Comparison of ENCODE assay signal across 30 mouse cellular contexts in the genomic region with DNA sequence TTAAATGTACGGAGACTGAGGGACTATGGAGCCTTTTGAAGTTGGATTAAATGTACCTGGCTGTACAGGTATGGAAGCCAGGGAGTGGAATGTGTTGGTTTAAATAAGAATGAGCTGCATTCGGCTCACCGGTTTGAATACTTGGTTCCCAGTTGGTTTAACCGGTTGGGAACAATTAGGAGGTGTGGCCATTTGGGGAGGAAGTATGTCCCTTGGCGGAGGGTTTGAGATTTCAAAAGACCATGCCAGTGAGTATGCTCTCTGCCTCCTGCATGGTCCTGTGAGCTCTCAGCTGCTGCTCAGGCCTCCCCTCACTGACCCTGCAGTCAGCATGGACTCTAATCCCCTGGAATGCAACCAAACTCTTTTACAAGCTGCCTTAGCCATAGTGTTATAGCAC.
DNase-seq lines count a peak whose midpoint lies in the region; ATAC-seq lines count a peak whose summit lies in the region.
"Had no signal": no experiment of that assay in that cellular context is flagged by ENCODE, and none has a peak within 500 bp of the region (broad histone marks: within the 10 kb centered on the region; RNA-seq: fewer than 3 reads in every experiment).

No protein-coding gene starts in this region.

- DNase-seq in limb, embryonic 10.5 days (ENCODE audit: low spot score), result no peak
- peak; percentile 89 for DNase-seq in R1 (ENCODE audit: low read depth, low spot score)
- DNase-seq in forebrain, embryonic 10.5 days (ENCODE audit: extremely low spot score, low spot score), result no peak
- DNase-seq in cerebellum, postnatal 36 days, result no peak
- no peak for DNase-seq in kidney, postnatal 36 days
- DNase-seq: adrenal gland, postnatal 25 days; cerebellum, adult 2 months; cerebellum, postnatal 14 days; gastrocnemius, postnatal 25 days; heart, adult 18-20 months; heart, postnatal 4 days; kidney, adult 9 months; kidney, postnatal 10 days; layer of hippocampus, adult 9-11 months; lung, embryonic 14.5 days; lung, postnatal 14 days; retina, postnatal 1 day; right cerebral cortex, postnatal 14 days; thymus, adult 18-20 months; thymus, postnatal 36 days had no signal

- H3K27ac ChIP-seq in limb, embryonic 12.5 days, result no peak overlapping the region
- no peak overlapping the region for H3K27ac ChIP-seq in limb, embryonic 10.5 days
- no peak overlapping the region for H3K27ac ChIP-seq in limb, embryonic 13.5 days
- no peak overlapping the region for H3K27ac ChIP-seq in forebrain, embryonic 10.5 days
- H3K27ac ChIP-seq: forebrain, embryonic 15.5 days; hindbrain, embryonic 14.5 days; liver, embryonic 15.5 days; midbrain, embryonic 10.5 days; midbrain, embryonic 15.5 days; neural tube, embryonic 15.5 days had no signal

- H3K9me3 ChIP-seq in limb, embryonic 12.5 days, result no peaks in the 10 kb centered on the region
- H3K9me3 ChIP-seq in limb, embryonic 10.5 days (replicated peaks), result no peaks in the 10 kb centered on the region
- no peaks in the 10 kb centered on the region for H3K9me3 ChIP-seq in limb, embryonic 13.5 days
- H3K9me3 ChIP-seq in forebrain, embryonic 10.5 days, result no peaks in the 10 kb centered on the region
- H3K9me3 ChIP-seq: forebrain, embryonic 15.5 days; G1E; liver, embryonic 15.5 days; midbrain, embryonic 10.5 days; midbrain, embryonic 15.5 days; neural tube, embryonic 15.5 days had no signal

- no peak overlapping the region for H3K4me3 ChIP-seq in limb, embryonic 12.5 days (replicated peaks)
- H3K4me3 ChIP-seq in limb, embryonic 10.5 days, result no peak overlapping the region
- no peak overlapping the region for H3K4me3 ChIP-seq in limb, embryonic 13.5 days
- H3K4me3 ChIP-seq in forebrain, embryonic 10.5 days, result no peak overlapping the region
- H3K4me3 ChIP-seq: forebrain, embryonic 15.5 days; liver, embryonic 15.5 days; midbrain, embryonic 10.5 days; midbrain, embryonic 15.5 days; neural tube, embryonic 15.5 days had no signal

- H3K36me3 ChIP-seq in limb, embryonic 12.5 days, result no peaks in the 10 kb centered on the region
- no peaks in the 10 kb centered on the region for H3K36me3 ChIP-seq in limb, embryonic 10.5 days
- H3K36me3 ChIP-seq in limb, embryonic 13.5 days, result no peaks in the 10 kb centered on the region
- H3K36me3 ChIP-seq in forebrain, embryonic 10.5 days (replicated peaks), result no peaks in the 10 kb centered on the region
- H3K36me3 ChIP-seq: forebrain, embryonic 15.5 days; G1E; liver, embryonic 15.5 days; midbrain, embryonic 10.5 days; midbrain, embryonic 15.5 days; neural tube, embryonic 15.5 days had no signal

- peak; percentile 80; the same call in 1 of the 2 replicates for ATAC-seq in limb, embryonic 12.5 days (ENCODE audit: insufficient number of reproducible peaks, insufficient read depth, low FRiP score, low TSS enrichment, low read depth)
- ATAC-seq in limb, embryonic 13.5 days (ENCODE audit: low FRiP score, low read depth), result peak; percentile 71; the same call in 1 of the 2 replicates
- ATAC-seq: forebrain, embryonic 15.5 days; intestine, postnatal 0 days; midbrain, embryonic 15.5 days had no signal

- WGBS in limb, embryonic 12.5 days, result 27% methylated on average over 5 of the region's 5 CpGs
- WGBS in limb, embryonic 10.5 days, result 41% methylated on average over 5 of the region's 5 CpGs
- 35% methylated on average over 5 of the region's 5 CpGs for WGBS in limb, embryonic 13.5 days
- 37% methylated on average over 5 of the region's 5 CpGs for WGBS in forebrain, embryonic 10.5 days

- H3K4me1 ChIP-seq in limb, embryonic 12.5 days (replicated peaks), result peaks cover 15% of the 10 kb centered on the region
- peaks cover 23% of the 10 kb centered on the region for H3K4me1 ChIP-seq in limb, embryonic 10.5 days
- peaks cover 6% of the 10 kb centered on the region for H3K4me1 ChIP-seq in limb, embryonic 13.5 days
- peaks cover 18% of the 10 kb centered on the region for H3K4me1 ChIP-seq in forebrain, embryonic 10.5 days
- H3K4me1 ChIP-seq: forebrain, embryonic 15.5 days; liver, embryonic 15.5 days; midbrain, embryonic 10.5 days; midbrain, embryonic 15.5 days; neural tube, embryonic 15.5 days had no signal

- H3K4me2 ChIP-seq in limb, embryonic 12.5 days, result no peak overlapping the region
- no peak overlapping the region for H3K4me2 ChIP-seq in limb, embryonic 13.5 days (replicated peaks)
- H3K4me2 ChIP-seq: forebrain, embryonic 15.5 days; hindbrain, embryonic 14.5 days; liver, embryonic 15.5 days; lung, embryonic 14.5 days; midbrain, embryonic 15.5 days; neural tube, embryonic 15.5 days had no signal

- no peak overlapping the region for H3K9ac ChIP-seq in limb, embryonic 12.5 days (replicated peaks)
- no peak overlapping the region for H3K9ac ChIP-seq in limb, embryonic 13.5 days
- H3K9ac ChIP-seq: forebrain, embryonic 15.5 days; hindbrain, embryonic 14.5 days; liver, embryonic 15.5 days; lung, embryonic 14.5 days; midbrain, embryonic 15.5 days; neural tube, embryonic 15.5 days had no signal

- no peaks in the 10 kb centered on the region for H3K27me3 ChIP-seq in limb, embryonic 12.5 days
- no peaks in the 10 kb centered on the region for H3K27me3 ChIP-seq in limb, embryonic 10.5 days (ENCODE audit: low read depth, poor library complexity, severe bottlenecking)
- no peaks in the 10 kb centered on the region for H3K27me3 ChIP-seq in limb, embryonic 13.5 days
- H3K27me3 ChIP-seq in forebrain, embryonic 10.5 days (ENCODE audit: poor library complexity, severe bottlenecking), result no peaks in the 10 kb centered on the region
- H3K27me3 ChIP-seq: forebrain, embryonic 15.5 days; liver, embryonic 15.5 days; midbrain, embryonic 15.5 days; neural tube, embryonic 15.5 days had no signal
